Mouse (Mus musculus): ENCODE measurements around the gene Rasl12. TPM values are rescaled to one million over a fixed set of nuclear protein-coding genes. Genes with fewer than 3 reads are reported as not detected.

Gene Rasl12
- polyA plus RNA-seq, 2 experiments: 9.1 to 9.6 TPM

DNA sequence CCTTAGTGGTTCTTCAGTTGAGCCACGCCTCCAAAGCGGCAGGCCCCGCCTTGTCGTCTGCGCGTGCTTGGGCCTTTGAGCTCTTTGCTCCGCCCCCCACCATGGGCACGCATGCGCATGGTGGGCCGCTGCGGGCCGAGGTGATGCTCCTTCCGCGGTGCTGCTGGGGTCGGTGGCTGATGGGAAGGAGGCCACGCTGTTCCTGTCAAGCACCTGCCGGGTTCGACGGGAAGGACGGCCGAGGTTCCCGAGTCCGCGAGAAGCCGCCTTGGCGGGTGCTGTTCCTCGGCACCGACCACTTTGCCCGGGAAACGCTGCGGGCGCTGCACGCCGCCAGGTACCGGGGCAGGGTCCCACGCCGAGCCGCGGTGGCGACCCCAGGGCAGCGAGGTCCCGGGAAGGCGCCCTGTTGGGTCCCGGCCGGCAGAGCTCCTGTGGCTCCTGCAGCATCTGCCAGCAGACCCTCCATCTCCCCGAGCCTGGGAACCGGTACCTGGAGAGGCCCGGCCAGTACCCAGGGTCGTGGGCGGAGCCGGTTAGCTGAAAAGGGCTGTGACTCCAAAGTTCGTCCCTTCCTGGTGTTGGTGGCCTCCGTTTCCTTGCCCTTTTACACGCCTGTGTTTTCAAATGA lies 37.5 kb downstream of the Rasl12 start, which contains the start of gene Mtfmt:
Gene Mtfmt, plus strand, starts transcription at position 112 of the 631 bp plus-strand sequence.
- no peak within 1 kb of the TSS for H3K27ac ChIP-seq (replicated peaks; ENCODE audit: low read depth, low read length)
- peak; percentile 80; the same call in 1 of the 2 replicates for TF ChIP-seq POLR2A (IDR thresholded peaks at IDR 0.05; ENCODE audit: borderline replicate concordance, extremely low read depth, insufficient read depth, insufficient read length)
- H3K27me3 ChIP-seq (ENCODE audit: control insufficient read depth, insufficient read depth, low read length): no peaks in the 10 kb centered on the region
- H3K4me3 ChIP-seq (replicated peaks; ENCODE audit: low read length): peak within 1 kb of the TSS; percentile 89
- H3K4me2 ChIP-seq (replicated peaks; ENCODE audit: low read depth, low read length, severe bottlenecking): peak within 1 kb of the TSS; percentile 54
- WGBS: 1% methylated on average over 51 of the region's 54 CpGs
- peak; percentile 93 for ATAC-seq (ENCODE audit: low FRiP score, low read depth)
- peaks cover 3% of the 10 kb centered on the region for H3K4me1 ChIP-seq (ENCODE audit: control insufficient read depth, insufficient read depth, low read length)
- peaks cover 15% of the 10 kb centered on the region for H3K36me3 ChIP-seq (ENCODE audit: control insufficient read depth, insufficient read depth, low read length)
- H3K9ac ChIP-seq (ENCODE audit: low read depth, low read length, severe bottlenecking): peak within 1 kb of the TSS; percentile 77
- peak; percentile 93 for DNase-seq (ENCODE audit: low spot score)
- no peaks in the 10 kb centered on the region for H3K9me3 ChIP-seq (ENCODE audit: control insufficient read depth, low read length)

GRCm38 (mm10) chr9:65444692-65445091 lies 46.4 kb downstream of the Rasl12 start:
- H3K27me3 ChIP-seq (ENCODE audit: control insufficient read depth, insufficient read depth, low read length): no peaks in the 10 kb centered on the region
- DNase-seq (ENCODE audit: low spot score) (no peak), ATAC-seq (ENCODE audit: low FRiP score, low read depth) (no peak)
- TF ChIP-seq POLR2A (IDR thresholded peaks at IDR 0.05; ENCODE audit: borderline replicate concordance, extremely low read depth, insufficient read depth, insufficient read length): no peak
- 94% methylated on average over 4 of the region's 4 CpGs for WGBS
- peaks cover 76% of the 10 kb centered on the region for H3K36me3 ChIP-seq (ENCODE audit: control insufficient read depth, insufficient read depth, low read length)
- no peak overlapping the region for H3K27ac ChIP-seq (replicated peaks; ENCODE audit: low read depth, low read length)
- no peak overlapping the region for H3K4me3 ChIP-seq (replicated peaks; ENCODE audit: low read length)
- H3K4me1 ChIP-seq (ENCODE audit: control insufficient read depth, insufficient read depth, low read length): no peaks in the 10 kb centered on the region
- no peak overlapping the region for H3K4me2 ChIP-seq (replicated peaks; ENCODE audit: low read depth, low read length, severe bottlenecking)
- H3K9me3 ChIP-seq (ENCODE audit: control insufficient read depth, low read length): no peaks in the 10 kb centered on the region
- no peak overlapping the region for H3K9ac ChIP-seq (ENCODE audit: low read depth, low read length, severe bottlenecking)

GRCm38 (mm10) chr9:65447951-65448350 lies 49.6 kb downstream of the Rasl12 start:
- ATAC-seq (ENCODE audit: low FRiP score, low read depth) (no peak), DNase-seq (ENCODE audit: low spot score) (no peak)
- Histone ChIP-seq H3K4me2 (replicated peaks; ENCODE audit: low read depth, low read length, severe bottlenecking) (no peak overlapping the region), H3K4me3 (replicated peaks; ENCODE audit: low read length) (no peak overlapping the region), H3K36me3 (ENCODE audit: control insufficient read depth, insufficient read depth, low read length) (peaks cover 82% of the 10 kb centered on the region), H3K27me3 (ENCODE audit: control insufficient read depth, insufficient read depth, low read length) (no peaks in the 10 kb centered on the region), H3K9me3 (ENCODE audit: control insufficient read depth, low read length) (no peaks in the 10 kb centered on the region), H3K9ac (ENCODE audit: low read depth, low read length, severe bottlenecking) (no peak overlapping the region), H3K27ac (replicated peaks; ENCODE audit: low read depth, low read length) (no peak overlapping the region), H3K4me1 (ENCODE audit: control insufficient read depth, insufficient read depth, low read length) (no peaks in the 10 kb centered on the region)
- 90% methylated on average over 6 of the region's 6 CpGs for WGBS
- TF ChIP-seq POLR2A (IDR thresholded peaks at IDR 0.05; ENCODE audit: borderline replicate concordance, extremely low read depth, insufficient read depth, insufficient read length): no peak

GRCm38 (mm10) chr9:65458975-65459374 lies 60.7 kb downstream of the Rasl12 start:
- H3K36me3 ChIP-seq (ENCODE audit: control insufficient read depth, insufficient read depth, low read length): no peaks in the 10 kb centered on the region
- no peak overlapping the region for H3K27ac ChIP-seq (replicated peaks; ENCODE audit: low read depth, low read length)
- peak; percentile 21; the same call in 1 of the 2 replicates for ATAC-seq (ENCODE audit: low FRiP score, low read depth)
- H3K9me3 ChIP-seq (ENCODE audit: control insufficient read depth, low read length): no peaks in the 10 kb centered on the region
- H3K4me1 ChIP-seq (ENCODE audit: control insufficient read depth, insufficient read depth, low read length): peaks cover 9% of the 10 kb centered on the region; the same call in 1 of the 2 replicates
- WGBS: 86% methylated on average over 2 of the region's 2 CpGs
- peak; percentile 56 for DNase-seq (ENCODE audit: low spot score)
- H3K4me2 ChIP-seq (replicated peaks; ENCODE audit: low read depth, low read length, severe bottlenecking): no peak overlapping the region
- H3K27me3 ChIP-seq (ENCODE audit: control insufficient read depth, insufficient read depth, low read length): no peaks in the 10 kb centered on the region
- no peak for TF ChIP-seq POLR2A (IDR thresholded peaks at IDR 0.05; ENCODE audit: borderline replicate concordance, extremely low read depth, insufficient read depth, insufficient read length)
- H3K4me3 ChIP-seq (replicated peaks; ENCODE audit: low read length): no peak overlapping the region
- no peak overlapping the region for H3K9ac ChIP-seq (ENCODE audit: low read depth, low read length, severe bottlenecking)

GRCm38 (mm10) chr9:65460198-65460597 lies 61.9 kb downstream of the Rasl12 start:
- no peak for TF ChIP-seq POLR2A (IDR thresholded peaks at IDR 0.05; ENCODE audit: borderline replicate concordance, extremely low read depth, insufficient read depth, insufficient read length)
- 60% methylated on average over 3 of the region's 3 CpGs for WGBS

More at GRCm38 (mm10) chr9:65460198-65460597, 61.9 kb downstream of the Rasl12 start:
- H3K4me2 ChIP-seq (replicated peaks; ENCODE audit: low read depth, low read length, severe bottlenecking): peak overlapping the region; percentile 72
- H3K27me3 ChIP-seq (ENCODE audit: control insufficient read depth, insufficient read depth, low read length): no peaks in the 10 kb centered on the region
- H3K9me3 ChIP-seq (ENCODE audit: control insufficient read depth, low read length): no peaks in the 10 kb centered on the region
- DNase-seq (ENCODE audit: low spot score) (no peak), ATAC-seq (ENCODE audit: low FRiP score, low read depth) (no peak)
- peak overlapping the region; percentile 71; the same call in 1 of the 2 replicates for H3K27ac ChIP-seq (replicated peaks; ENCODE audit: low read depth, low read length)
- H3K9ac ChIP-seq (ENCODE audit: low read depth, low read length, severe bottlenecking): peak overlapping the region; percentile 75
- peaks cover under 1% of the 10 kb centered on the region; the same call in 1 of the 2 replicates for H3K36me3 ChIP-seq (ENCODE audit: control insufficient read depth, insufficient read depth, low read length)
- H3K4me1 ChIP-seq (ENCODE audit: control insufficient read depth, insufficient read depth, low read length): peaks cover 9% of the 10 kb centered on the region; the same call in 1 of the 2 replicates
- H3K4me3 ChIP-seq (replicated peaks; ENCODE audit: low read length): peak overlapping the region; percentile 87
